Mouse (Mus musculus): ENCODE results near the gene Apbb1ip.

- TF ChIP-seq POLR2A (IDR thresholded peaks at IDR 0.05; ENCODE audit: extremely low read depth, insufficient read depth, low read length) (no peak), CTCF (IDR thresholded peaks at IDR 0.05; ENCODE audit: low read depth, low read length) (no peak)
Observed at GRCm38 (mm10) chr2:22736134-22736533, 37.8 kb upstream of the Apbb1ip start.
